Mouse (Mus musculus) mammary gland, adult 2 months (tissue): ENCODE measurements around the gene Ccl27a. TPM values are rescaled to one million over a fixed set of nuclear protein-coding genes. Genes with fewer than 3 reads are reported as not detected.

Experiments used
- polyA plus RNA-seq: library from polyadenylated mRNA; depleted of rRNA; stranded (reverse); fragments of >200 nt; gene quantifications from 2 replicates; pipeline ENCODE4 v1.2.3, GENCODE M21; 2012; ENCODE audit warnings: low replicate concordance; rRNA removed

Gene Ccl27a
- polyA plus RNA-seq: 59.3 and 76.6 TPM in 2 replicates

DNA sequence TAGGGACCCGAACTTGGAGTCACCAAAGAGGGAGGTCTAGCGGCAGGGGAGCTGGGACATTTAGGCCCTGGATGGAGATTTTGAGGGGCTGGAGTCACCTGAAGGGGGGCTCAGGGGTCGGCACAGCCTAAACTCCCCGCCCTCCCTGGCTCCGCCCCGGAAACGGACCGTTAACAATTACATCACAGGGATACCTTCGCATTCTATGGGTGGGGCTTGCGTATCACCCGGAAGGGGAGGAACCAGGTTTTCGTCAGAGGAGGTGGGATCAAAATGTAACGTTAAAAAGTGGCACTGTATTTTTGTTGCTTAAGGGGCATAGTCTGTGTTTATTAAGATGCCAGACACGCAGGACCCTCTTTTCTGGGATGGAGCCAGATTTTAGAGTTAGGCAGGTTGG, at the start of gene Ccl27a:
Gene Ccl27a (minus strand): TSS at position 246 of the 400 bp plus-strand sequence.

GRCm38 (mm10) chr4:41755338-41756305, 18.4 kb downstream of the Ccl27a start, which contains the start of gene Sigmar1:
Gene Sigmar1, minus strand, starts transcription at chr4:41756157.

DNA sequence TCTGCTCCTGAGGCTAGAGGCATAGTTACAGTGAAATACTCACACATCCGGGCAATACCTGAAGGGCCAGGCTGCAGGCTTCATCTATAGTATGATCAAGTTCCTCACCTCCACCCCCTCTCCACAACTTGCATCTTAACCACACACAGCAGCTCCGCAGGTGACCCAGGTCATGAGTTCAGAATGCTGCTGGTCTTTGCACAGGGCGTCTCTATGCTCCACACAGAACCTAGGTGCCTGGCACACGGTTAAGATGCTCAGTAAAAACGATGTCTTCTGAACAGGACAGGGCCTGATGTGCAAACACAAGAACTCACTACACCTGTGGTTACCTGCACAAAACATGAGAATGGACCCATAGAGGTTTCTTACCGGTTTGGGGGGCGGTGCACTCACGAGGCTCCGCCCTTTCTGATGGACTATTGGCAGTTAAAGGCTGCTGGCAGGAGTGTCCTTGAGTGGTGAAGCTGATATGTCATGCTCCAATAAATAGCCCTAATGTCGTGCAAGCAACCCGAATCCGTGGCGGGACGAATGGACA, 19.2 kb downstream of the Ccl27a start, which contains the start of gene Galt:
Gene Galt (plus strand): TSS at position 432 of the 541 bp plus-strand sequence.

GRCm38 (mm10) chr4:41731052-41731765, 42.8 kb downstream of the Ccl27a start, which contains the start of gene Arid3c:
Gene Arid3c, minus strand, starts transcription at chr4:41731142.

GRCm38 (mm10) chr4:41722918-41723351, 51.1 kb downstream of the Ccl27a start, which contains the start of gene Dctn3:
Gene Dctn3, minus strand, starts transcription at chr4:41723170.

Other genes with a start within 250 kb of the Ccl27a start
- gene Fam219a, start 204.7 kb downstream of the Ccl27a start, polyA plus RNA-seq: 20.6 and 53.7 TPM in 2 replicates
- 13.4 and 15.1 TPM in 2 replicates for gene Dnaic1, start 204.5 kb downstream of the Ccl27a start, polyA plus RNA-seq
- 43.2 and 78.8 TPM in 2 replicates for gene Enho, start 133.9 kb downstream of the Ccl27a start, polyA plus RNA-seq
- gene Cntfr, start 77.2 kb downstream of the Ccl27a start, polyA plus RNA-seq: 15.1 and 23.7 TPM in 2 replicates
- gene Il11ra1, start 74.3 kb downstream of the Ccl27a start, polyA plus RNA-seq: 119 and 149 TPM in 2 replicates
- 42.2 and 67.4 TPM in 2 replicates for gene Rpp25l, start 60.7 kb downstream of the Ccl27a start, polyA plus RNA-seq
- gene Dctn3, start 51.1 kb downstream of the Ccl27a start, polyA plus RNA-seq: 42.8 and 57.2 TPM in 2 replicates
- not detected in 2 replicates for gene Arid3c, start 43.1 kb downstream of the Ccl27a start, polyA plus RNA-seq
- 84.5 and 103 TPM in 2 replicates for gene Galt, start 19.0 kb downstream of the Ccl27a start, polyA plus RNA-seq
- gene Sigmar1, start 18.1 kb downstream of the Ccl27a start, polyA plus RNA-seq: 166 and 179 TPM in 2 replicates
- 6.3 and 8.0 TPM in 2 replicates for gene Gm21541, start 129.4 kb upstream of the Ccl27a start, polyA plus RNA-seq
- 1.9 and 4.2 TPM in 2 replicates for gene Gm20878, start 167.3 kb upstream of the Ccl27a start, polyA plus RNA-seq
- 0.13 and 0.56 TPM in 2 replicates for gene Fam205a4, start 191.8 kb upstream of the Ccl27a start, polyA plus RNA-seq